Mouse (Mus musculus) testis, adult 10 weeks (tissue): ENCODE data around the gene Mindy3. TPM values are rescaled to one million over a fixed set of nuclear protein-coding genes. Genes with fewer than 3 reads are reported as not detected.

Experiments used
- polyA plus RNA-seq: library from polyadenylated mRNA; stranded (reverse); fragments of 350-450 nt; fragmentation: Illumina TruSeq; extraction: RNeasy Lipid Tissue Mini Kit (QIAGEN cat#74804); gene quantifications from one replicate; pipeline ENCODE4 v1.2.3, GENCODE M21; 2014; ENCODE audit warnings: low read depth, low replicate concordance

Gene Mindy3
- polyA plus RNA-seq, result 63.2 TPM

GRCm38 (mm10) chr2:12419262-12419655 is at the start of gene Mindy3:
Gene Mindy3 (minus strand): TSS chr2:12419470.

GRCm38 (mm10) chr2:12301431-12302170 is 117.7 kb downstream of the Mindy3 start, which contains the start of gene Itga8:
Gene Itga8 (minus strand): TSS chr2:12301922.

Other genes starting within 250 kb of the Mindy3 start
- 3.5 TPM for gene Itga8, start 117.5 kb downstream of the Mindy3 start, polyA plus RNA-seq